ENCODE assay signal across 16 mouse cellular contexts in genomic region chr4:141163729-141164128, GRCm38 (mm10).
"Had no signal": no experiment of that assay in that cellular context is flagged by ENCODE, and none has a peak within 500 bp of the region (broad histone marks: within the 10 kb centered on the region; RNA-seq: fewer than 3 reads in every experiment).

No protein-coding gene starts in this region.

- H3K9ac ChIP-seq: limb, embryonic 13.5 days; liver, embryonic 14.5 days; lung, embryonic 15.5 days; midbrain, embryonic 13.5 days; neural tube, embryonic 15.5 days had no signal

- H3K9me3 ChIP-seq: lung, embryonic 15.5 days; neural tube, embryonic 15.5 days had no signal

- H3K27me3 ChIP-seq: limb, embryonic 13.5 days; lung, embryonic 15.5 days; midbrain, embryonic 13.5 days; neural tube, embryonic 15.5 days had no signal

- DNase-seq: kidney, adult 11 months; kidney, adult 9 months; kidney, postnatal 4 days; left cerebral cortex, postnatal 4 days; right cerebral cortex, adult 18-20 months; spleen, adult 18-20 months; thymus, adult 2 months; thymus, postnatal 25 days had no signal

- H3K4me2 ChIP-seq: limb, embryonic 13.5 days; lung, embryonic 15.5 days; midbrain, embryonic 13.5 days; neural tube, embryonic 15.5 days had no signal

- ATAC-seq: midbrain, embryonic 13.5 days had no signal

- H3K27ac ChIP-seq: kidney, postnatal 0 days; layer of hippocampus, adult 2 months; limb, embryonic 13.5 days; lung, embryonic 15.5 days; midbrain, embryonic 13.5 days; neural tube, embryonic 15.5 days had no signal

- H3K4me3 ChIP-seq: layer of hippocampus, adult 2 months; limb, embryonic 13.5 days; lung, embryonic 15.5 days; midbrain, embryonic 13.5 days; myocyte; neural tube, embryonic 15.5 days had no signal
